Mouse (Mus musculus) layer of hippocampus, postnatal 25 days (tissue): ENCODE results near the gene Irf4. TPM values are rescaled to one million over a fixed set of nuclear protein-coding genes. Genes with fewer than 3 reads are reported as not detected.

Source experiments
- DNase-seq, 2 experiments: peaks; one replicate each; pipeline ENCODE4 v3.0.0; 2022; ENCODE audit warnings: mixed read lengths in 2 of 2, low spot score in 1 of 2; ENCODE audit errors: extremely low spot score in 1 of 2
- total RNA-seq, 2 experiments: library from RNA; stranded (reverse); gene quantifications; 2 replicates each; pipeline ENCODE4 v1.2.3; 2021

The Irf4 gene
- total RNA-seq, 2 experiments from 2014 or later = 0.07 to 0.16 TPM

- no peak for DNase-seq
Observed at GRCm38 (mm10) chr13:30736721-30737120, 12.3 kb upstream of the Irf4 start.

GRCm38 (mm10) chr13:30737257-30737656 is 11.8 kb upstream of the Irf4 start:
- DNase-seq = no peak

- DNase-seq = no peak
Observed at GRCm38 (mm10) chr13:30738310-30738840, 10.7 kb upstream of the Irf4 start.

- DNase-seq = no peak
Observed at GRCm38 (mm10) chr13:30741172-30741571, 7.9 kb upstream of the Irf4 start.

- no peak for DNase-seq
Observed at GRCm38 (mm10) chr13:30742411-30742970, 6.5 kb upstream of the Irf4 start.

GRCm38 (mm10) chr13:30745121-30745520 is 3.9 kb upstream of the Irf4 start:
- DNase-seq = no peak

- no peak for DNase-seq
Observed at GRCm38 (mm10) chr13:30747068-30747467, 2.0 kb upstream of the Irf4 start.

GRCm38 (mm10) chr13:30747504-30747903 is 1.5 kb upstream of the Irf4 start:
- DNase-seq = no peak

- no peak for DNase-seq
Observed at GRCm38 (mm10) chr13:30748321-30748720, 705 bp upstream of the Irf4 start.

GRCm38 (mm10) chr13:30749557-30750141 is 623 bp downstream of the Irf4 start:
- no peak for DNase-seq

- no peak for DNase-seq
Observed at GRCm38 (mm10) chr13:30750461-30751303, 1.7 kb downstream of the Irf4 start.

- no peak for DNase-seq
Observed at GRCm38 (mm10) chr13:30751304-30751580, 2.2 kb downstream of the Irf4 start.

GRCm38 (mm10) chr13:30752581-30753187 is 3.7 kb downstream of the Irf4 start:
- no peak for DNase-seq

- DNase-seq = no peak
Observed at GRCm38 (mm10) chr13:30753441-30753840, 4.4 kb downstream of the Irf4 start.

- no peak for DNase-seq
Observed at GRCm38 (mm10) chr13:30754066-30754465, 5.0 kb downstream of the Irf4 start.

- DNase-seq = no peak
Observed at GRCm38 (mm10) chr13:30754825-30755476, 5.9 kb downstream of the Irf4 start.

GRCm38 (mm10) chr13:30755577-30755976 is 6.6 kb downstream of the Irf4 start:
- DNase-seq = no peak

GRCm38 (mm10) chr13:30755998-30756639 is 7.1 kb downstream of the Irf4 start:
- DNase-seq = no peak

- DNase-seq = no peak
Observed at GRCm38 (mm10) chr13:30757264-30757900, 8.4 kb downstream of the Irf4 start.
